Mouse (Mus musculus) A20 (cell line): Measurements from ENCODE around the gene Bcl9.

Experiments used
- DNase-seq: peaks from one replicate; pipeline ENCODE4 v3.0.0-alpha.2; 2011; ENCODE audit warnings: low read depth, low spot score

Bcl9 gene

DNA sequence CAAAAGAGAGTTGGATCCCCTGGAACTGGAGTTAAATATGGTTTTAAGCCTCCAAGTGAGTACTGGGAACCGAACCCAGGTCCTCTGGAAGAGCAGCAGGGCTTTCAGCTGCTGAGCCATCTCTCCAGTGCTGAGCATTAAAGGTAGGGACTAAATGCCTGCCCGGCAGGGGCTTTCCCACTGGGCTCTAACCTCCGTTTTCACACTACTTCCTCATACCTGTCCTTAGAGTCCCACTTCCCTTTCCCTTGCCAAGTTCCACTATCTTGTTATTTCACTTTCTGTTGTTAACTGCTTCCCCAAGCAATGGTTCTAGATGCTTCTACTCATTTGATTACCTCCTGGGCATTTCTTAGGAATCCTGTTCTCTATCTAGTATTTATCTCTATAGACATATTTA is 65.4 kb downstream of the Bcl9 start:
- peak; percentile 85 for DNase-seq

DNA sequence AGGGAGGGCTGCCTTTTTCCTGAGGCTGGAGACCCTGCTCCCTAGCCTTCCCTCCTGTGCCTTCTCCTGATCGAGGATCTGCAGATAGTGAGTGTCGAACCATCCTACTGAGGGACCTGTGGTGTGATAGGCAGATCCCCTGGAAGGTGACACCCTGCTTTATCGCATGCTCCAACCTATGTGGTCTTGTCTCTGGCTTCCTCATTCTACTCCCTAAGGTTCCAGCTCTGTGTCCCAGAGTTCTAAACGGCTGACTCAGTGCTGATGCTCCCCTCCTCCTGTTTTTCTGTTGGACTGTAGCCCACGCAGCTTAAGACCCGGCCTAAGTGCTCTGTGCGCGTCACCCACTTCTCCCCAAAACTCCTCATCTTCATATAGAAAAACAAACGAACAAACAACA is 65.9 kb downstream of the Bcl9 start:
- DNase-seq = no peak

DNA sequence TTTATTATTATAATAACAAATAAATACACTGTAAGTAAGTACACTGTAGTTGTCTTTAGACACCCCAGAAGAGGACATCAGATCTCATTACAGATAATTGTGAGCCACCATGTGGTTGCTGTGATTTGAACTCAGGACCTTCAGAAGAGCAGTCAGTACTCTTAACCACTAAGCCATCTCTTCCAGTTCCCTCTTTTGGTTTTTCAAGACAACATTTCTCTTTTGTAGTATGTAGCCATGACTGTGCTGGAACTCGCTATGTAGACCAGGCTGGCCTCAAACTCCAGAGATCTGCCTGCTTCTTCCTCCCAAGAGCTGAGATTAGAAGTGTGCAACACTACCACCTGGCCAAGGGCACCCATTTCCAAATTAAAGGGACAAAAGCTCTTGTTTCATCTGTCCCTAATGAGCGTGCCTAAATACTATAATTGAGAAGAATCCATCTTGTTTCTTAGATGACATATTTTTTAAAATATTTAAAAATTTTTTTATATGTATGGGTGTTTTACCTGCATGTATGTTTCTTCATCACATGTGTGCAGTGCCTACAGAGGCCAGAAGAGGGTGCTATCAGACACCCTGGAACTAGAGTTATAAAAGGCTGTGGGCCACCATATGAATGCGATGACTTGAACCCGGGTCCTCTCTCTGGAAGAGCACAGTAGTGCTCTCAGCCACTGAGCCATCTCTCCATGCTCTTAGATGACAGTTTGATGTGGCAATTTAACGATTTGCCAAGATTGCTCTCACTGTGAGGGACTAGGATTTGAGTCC is 66.9 kb downstream of the Bcl9 start:
- no peak for DNase-seq

DNA sequence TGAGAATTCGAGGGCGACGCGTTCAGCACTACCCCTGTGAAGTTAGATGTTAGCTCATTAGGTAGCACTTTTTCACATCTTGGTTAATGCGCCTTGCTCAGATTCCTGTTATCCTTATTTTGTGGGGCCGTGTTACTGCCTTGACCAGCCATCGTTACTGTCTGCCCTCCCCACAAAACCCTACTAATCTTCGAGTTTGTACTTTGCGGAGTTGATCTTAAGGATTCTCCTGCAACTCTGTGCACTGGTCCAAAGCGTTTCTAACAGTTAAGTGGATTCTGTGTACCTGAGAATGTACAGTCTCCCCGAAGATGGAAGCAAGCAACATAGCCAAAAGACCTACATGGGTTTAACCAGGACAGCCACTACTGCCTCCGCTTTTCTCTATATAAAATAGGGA is 69.3 kb downstream of the Bcl9 start:
- DNase-seq = no peak

DNA sequence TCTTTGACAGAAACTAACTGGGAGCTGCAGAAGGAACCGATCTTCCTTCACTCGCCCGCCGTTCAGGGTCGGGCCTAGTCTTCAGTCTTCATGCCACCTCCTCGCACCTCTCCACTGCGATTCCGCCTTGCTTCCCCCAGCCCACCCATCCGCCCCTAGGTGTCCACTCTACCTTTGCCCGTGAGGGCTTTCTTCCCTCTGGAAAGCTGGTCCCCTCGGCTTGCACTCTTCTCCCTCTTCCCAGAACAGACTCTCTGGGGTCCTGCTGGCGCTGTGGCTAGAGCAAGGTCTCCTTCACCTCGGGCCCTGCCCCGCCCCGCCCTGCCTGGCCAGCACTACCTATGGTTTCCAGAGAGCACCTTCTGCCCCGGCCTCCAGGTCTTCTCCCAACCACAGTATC is 69.7 kb downstream of the Bcl9 start:
- no peak for DNase-seq

DNA sequence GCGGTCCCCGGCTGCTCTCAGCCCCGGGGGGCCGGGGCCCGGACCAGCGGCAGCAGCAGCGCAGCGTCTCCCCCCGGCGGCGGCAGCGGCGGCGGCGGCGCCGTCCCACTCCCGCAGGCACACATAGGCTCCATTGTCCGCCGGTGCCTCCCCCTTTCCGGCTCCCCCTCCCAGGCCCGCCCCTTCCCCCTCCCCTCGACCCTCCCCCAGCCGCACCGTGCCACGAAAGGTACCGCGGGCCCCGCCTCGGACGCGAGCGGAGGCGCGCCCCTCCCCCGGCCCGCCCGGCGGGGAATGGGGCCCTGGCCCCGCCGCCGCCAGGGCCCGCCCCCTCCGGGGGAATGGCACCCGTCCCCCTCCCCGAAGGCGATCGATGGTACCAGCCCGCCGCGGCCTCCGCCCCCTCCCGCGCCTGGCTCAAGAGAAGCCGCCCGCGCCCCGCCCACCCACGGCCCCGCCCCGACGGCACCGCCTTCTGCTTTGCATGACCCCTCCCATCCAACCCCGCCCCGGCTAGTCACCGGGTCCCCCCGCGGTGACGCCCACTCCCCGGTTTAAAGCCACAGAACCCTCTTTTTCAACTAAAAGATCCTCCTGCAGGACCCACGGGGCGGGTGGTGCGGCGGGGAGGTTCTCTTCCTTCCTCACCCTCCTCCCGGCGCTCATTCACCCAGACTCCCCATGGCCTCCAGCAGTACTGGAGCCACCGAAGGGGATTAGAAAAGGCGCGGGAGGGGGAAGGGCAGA is 70.3 kb downstream of the Bcl9 start:
- DNase-seq = peak; percentile 95

DNA sequence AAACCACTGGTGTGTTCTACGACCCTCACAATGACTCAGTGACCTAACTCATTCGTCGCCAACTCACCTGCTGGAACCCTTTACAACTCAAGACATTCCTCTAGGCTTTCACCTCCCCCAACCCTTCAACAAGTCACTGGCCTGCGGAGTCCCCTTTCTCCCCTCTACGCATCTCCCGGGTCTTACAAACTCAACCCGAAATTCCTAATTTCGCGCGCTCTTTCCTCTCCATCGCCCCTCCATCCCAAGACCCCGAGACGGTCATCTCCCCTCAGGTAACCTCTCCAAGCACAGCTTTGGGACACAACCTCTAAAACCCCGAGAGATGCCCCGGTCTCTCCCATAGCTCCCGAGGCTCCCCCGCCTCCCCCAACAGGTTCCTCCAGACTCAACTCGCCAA is 71.0 kb downstream of the Bcl9 start:
- DNase-seq = peak; percentile 44

DNA sequence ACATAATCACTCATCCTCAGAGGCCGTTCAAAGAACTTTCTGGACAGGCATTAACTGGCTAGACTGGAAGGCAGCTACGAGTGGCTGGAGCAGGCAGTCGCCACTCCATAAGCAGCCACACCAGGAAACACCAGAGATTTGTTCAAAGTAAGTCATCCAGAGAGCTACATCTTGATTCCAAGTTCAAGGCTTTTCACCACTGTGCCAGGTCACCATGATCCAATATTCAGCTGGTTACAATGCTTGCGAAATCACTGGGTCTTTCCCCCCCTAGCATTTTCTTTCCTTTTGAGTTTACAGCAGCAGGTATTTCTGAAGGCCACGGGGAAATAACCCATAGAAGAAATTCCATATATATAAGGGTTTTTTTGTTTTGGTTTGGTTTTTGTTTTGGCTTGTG is 72.5 kb downstream of the Bcl9 start:
- no peak for DNase-seq

DNA sequence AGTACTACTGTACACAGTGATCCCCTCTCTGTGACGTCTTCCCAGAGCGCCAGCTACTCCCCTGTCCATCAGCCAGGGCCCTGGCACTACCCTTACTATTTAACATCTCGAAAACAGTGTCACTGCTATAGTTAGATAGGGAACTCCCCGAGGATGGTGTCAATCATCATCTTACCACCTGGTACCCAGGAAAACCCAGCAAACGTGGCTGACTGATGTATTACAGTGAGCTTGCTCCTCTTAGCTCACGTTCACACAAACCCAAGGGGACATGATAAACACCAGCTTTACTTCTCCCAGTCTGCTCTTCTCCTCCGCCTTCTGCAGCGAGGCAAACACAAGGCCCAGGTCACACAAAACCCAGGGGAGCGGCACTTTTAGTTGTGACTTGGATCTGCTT is 74.5 kb downstream of the Bcl9 start:
- DNase-seq = no peak

DNA sequence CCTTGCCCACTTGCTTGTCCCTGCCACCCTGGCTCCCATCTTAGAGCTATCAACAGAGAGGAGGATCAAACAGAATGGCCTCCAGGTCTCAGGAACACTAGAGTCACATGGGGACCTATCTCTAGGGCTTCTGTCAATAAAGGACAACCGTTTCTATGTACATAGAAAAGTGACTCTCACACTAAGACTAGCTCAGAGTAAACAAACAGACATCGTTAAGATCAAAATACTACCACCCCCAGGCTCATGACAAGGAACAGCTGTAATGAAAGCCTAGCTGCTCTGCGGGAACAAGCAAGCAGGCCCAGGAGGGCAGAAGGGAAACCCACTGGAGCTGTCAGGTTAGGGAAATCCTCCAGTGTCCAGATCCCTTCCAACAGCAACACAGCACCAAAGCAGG is 82.2 kb downstream of the Bcl9 start:
- DNase-seq = no peak

DNA sequence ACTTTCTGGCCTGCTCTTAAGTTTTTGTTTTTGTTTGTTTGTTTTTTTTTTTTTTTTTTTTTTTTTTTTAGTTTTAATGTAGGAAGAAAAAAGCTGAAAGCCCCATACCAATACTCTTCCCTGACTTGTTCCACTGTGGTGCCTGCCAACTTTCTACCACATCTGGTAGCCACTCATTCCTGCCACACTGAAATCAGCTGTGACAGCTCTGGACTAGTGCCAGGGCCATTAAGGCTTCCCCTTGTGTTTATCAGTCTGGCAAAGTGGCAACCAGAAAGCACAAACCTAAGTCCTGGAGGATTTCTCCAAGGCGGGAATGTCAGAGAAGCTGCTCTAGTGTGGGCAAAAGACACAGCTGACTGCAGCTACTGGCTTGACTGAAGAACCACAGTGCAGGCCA is 83.3 kb downstream of the Bcl9 start:
- DNase-seq = no peak

DNA sequence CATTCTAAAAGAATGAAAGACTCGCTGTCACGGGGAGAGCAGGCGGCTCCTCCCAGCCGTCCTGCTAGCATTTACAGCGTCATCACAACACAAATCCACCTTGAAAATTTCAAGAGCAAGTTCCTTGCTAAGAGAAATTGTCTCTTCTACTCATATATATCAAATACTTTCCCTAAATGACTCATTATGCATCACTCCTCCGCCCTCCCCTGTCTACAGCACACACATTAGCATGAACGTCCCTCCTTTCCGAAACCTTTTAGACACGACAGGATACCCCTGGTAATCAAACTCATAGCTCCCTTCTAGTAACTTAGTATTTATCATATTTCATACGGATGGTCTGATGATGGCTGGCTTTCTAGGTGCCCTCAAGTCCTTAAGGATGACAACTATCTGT is 83.8 kb downstream of the Bcl9 start:
- no peak for DNase-seq

DNA sequence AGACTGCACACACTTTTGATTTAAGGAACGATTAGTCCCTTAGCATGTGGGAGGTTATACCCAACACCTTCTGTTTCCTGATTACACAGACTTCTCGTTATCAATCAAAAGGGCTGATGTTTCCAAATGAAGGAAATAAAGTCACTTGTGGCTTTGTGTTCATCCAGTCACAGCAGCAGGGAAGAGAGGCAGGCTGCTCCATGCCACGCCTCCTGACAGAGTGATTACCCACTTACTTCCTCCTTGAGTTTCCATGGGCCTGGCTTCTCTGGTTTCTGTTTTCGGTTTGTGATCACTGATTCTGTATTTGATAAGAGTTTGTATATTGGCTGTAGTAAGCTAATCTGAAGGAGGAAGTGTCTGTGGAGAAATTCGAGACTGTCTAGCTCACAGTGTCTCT is 86.5 kb downstream of the Bcl9 start:
- DNase-seq = peak; percentile 62

DNA sequence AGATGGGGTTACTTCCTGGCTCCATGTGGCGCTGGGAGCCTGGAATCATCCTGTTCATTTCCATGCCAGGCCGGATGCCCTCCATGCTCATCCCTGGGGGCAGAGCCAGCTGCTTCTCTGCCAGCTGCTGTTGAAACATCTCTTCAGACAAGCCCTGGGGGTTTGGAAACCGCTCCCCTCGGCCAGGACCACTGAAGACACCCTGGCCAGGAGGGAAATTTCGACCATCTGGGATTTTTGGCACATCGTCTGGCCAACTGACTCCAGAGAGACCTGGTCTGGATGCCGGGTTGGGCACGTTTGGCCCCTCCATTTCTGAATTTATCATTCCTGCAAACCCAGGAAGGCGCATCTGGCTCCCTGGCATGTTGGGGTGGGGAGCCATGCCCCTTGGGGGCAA is 88.4 kb downstream of the Bcl9 start:
- no peak for DNase-seq

DNA sequence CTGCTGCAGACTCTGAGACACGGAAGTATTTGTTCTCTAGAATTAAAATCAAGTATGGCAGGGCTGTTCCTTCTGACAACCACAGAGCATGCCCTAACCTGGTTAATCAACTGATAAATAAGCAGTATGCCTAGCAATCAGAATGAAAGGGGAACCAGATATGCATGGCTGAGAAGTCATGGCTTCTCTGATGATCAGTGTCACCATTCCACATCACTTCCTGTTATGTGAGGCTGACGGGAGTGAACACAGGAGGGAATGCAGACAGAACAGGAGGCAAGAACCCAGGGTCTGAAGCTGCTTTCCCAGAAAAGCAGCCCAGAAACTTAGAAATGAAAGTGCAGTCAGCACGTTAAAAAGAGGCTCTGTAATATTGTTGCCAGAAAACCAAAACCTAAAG is 91.2 kb downstream of the Bcl9 start:
- DNase-seq = peak; percentile 85

DNA sequence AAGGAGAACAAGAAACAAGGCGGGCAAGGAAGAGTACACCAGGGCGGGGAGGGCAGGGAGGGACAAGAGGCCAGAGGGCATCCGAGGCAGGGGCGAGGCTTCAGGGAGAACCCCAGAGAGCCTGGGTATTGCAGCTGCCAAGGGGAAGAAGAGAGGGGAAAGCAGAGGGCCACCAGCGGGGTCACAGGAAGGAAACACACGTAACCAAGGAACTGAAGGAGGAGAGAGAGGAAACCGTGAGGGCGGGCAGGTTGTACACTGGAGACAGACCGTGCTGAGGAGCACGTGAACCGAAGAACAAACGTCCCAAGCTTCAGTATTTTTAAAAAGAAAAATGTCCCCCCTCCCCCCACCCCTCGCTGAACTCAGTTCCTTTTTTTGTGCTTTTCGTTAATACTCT is 93.8 kb downstream of the Bcl9 start:
- peak; percentile 91 for DNase-seq

DNA sequence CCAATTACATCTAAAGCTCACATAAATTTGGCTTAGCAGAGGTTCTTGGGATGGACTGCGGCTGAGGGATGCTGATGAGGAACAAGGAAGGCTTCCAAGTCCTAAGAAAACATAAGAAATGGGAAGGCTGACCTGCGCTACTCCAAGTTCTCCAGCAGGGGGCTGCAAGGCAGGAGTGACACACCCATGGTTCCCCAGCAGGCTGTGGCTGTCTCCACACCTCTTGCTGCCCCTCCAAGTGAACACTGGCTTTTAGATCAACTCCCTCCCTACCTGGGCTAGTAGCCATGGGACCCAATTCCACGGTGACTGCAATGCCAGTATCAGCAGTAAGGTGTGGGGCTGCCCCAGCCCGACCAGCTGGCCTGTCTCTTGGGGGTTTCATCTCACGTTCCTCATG is 95.8 kb downstream of the Bcl9 start:
- DNase-seq = peak; percentile 78

DNA sequence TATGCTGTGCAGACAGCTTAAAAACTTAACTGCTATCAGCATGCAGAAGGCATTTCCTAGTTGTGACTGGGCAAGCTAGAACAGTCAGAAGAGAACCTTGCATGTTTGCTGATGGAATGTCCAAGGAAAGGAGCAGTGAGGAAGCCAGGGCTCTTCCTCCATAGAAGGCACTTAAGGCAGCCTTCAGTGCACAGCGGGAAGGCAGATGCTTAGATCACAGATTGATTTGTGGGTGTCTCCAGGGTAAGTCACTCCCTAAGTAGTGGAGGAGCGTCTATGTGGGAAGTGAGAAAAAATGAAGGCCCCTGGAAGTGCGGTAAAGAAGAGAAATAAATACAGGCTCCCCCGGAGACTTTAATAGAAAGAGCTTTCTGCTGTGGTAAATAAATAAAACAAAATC is 98.5 kb downstream of the Bcl9 start:
- DNase-seq = peak; percentile 43

DNA sequence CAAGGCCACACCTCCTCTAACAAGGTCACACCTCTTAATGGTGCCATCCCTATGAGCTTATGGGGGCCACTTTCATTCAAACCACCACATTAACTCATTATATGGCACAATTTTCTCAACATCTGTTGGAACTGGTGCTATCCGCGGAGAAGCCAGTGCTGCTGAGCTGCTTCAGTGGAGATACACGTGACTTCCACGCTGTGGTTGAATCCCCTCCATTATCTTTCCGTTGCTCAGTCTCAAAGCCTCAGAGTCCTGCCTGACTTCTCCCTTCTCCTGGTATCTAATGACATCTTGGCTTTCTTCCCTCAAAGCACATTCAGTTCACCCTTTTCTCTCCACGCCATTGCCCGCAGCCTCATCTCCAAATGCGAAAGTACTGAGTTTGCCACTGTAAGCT is 101.1 kb downstream of the Bcl9 start:
- DNase-seq = no peak

DNA sequence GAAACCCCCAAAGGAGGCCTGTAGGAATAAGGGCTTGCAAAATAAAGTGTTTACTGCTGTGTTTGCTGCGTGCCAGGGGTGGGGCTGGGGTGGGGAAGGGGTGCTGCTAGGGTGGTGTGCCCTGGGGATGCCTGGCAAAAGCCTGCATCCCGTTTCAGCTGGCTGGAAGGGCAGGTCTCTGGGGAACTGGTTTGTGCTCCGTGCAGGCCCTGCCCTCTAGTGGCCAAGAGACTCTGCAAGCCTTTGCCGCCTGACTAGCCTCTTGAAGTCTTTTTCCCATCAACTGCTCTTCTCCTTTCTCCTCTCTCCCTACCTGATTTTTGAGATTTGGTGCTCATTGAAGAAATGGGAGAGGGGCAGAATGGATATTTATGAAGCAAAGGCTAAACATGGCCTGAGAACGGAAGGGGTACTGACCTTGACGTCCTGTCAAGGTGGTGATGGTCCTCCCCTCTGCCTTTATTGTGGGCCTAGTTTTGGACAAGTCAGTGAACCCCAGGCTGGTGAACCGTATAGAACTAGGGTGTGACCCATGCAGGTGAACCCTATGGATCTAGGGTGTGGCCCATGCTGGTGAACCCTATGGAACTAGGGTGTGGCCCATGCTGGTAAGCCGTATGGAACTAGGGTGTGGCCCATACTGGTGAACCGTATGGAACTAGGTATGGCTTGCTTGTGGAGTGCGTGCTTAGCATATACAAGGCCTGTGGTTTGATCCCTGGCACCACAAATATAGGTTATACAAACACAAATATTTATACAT is 112.4 kb downstream of the Bcl9 start:
- DNase-seq = peak; percentile 61

DNA sequence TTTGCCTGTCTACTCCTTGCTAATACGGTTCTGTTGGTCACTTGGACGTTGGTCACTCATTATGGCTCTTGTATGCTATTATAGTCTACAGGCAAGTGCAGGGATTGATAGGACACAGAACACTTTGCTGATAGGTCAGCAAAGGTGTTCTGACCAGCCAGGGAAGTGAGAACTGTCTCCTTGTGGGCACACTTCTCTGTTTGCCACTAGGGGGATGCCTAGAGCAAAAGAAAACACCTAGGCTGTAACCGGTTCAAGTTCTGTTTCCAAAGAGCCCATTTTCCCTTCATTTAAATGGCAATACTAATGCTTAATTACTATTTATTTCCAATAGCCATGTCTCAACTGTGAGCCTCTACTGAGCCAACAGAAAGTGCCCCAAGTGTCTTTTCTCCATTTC is 113.9 kb downstream of the Bcl9 start:
- peak; percentile 58 for DNase-seq

DNA sequence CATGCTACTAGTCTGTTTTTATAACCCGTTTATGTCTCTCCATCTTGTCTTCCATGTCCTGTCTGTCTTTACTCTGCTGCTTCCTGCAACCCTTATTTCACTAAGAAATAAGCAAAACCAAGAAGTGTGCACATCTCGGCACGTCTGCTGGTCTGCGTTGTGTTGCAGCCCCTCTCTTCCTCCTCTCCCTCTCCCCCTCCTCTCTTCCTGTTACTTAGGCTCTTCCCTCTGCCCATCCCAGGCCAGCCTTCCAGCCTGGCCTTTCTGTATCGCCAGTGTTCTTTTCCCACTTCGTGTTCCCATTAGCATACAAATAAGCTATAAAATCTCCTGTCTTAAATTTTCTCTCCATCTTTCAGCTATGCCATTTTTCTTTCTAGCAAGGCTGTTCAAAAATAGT is 117.2 kb downstream of the Bcl9 start:
- no peak for DNase-seq

DNA sequence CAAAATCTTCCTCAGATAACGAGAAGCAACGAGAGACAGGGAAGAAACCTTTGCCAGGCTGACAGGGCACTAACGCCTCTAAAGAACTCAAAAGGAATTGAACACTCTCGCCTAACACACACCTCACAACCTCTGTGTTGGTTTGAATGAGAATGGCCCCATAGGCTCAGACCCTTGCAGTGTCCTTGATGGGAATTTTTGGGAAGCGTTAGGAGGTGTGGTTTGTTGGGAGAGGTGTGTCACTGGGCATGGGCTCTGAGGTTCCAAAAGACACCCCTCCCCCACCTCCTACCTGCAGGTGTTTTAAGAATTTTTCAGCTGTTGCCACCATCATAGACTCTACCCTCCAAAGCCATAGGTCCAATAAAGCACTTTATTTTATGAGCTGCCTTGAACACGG is 118.8 kb downstream of the Bcl9 start:
- no peak for DNase-seq
